Mouse (Mus musculus) cerebellum, adult 9-10 months (tissue): ENCODE data around the gene Rps19bp1.

Experiments
- DNase-seq: peaks from one replicate; pipeline ENCODE4 v3.0.0; 2022

Rps19bp1 gene

GRCm38 (mm10) chr15:80217476-80217875, 46.6 kb downstream of the Rps19bp1 start:
- no peak for DNase-seq

- DNase-seq, result no peak
Observed at GRCm38 (mm10) chr15:80216480-80216820, 47.7 kb downstream of the Rps19bp1 start.

- no peak for DNase-seq
Observed at GRCm38 (mm10) chr15:80215716-80216479, 48.2 kb downstream of the Rps19bp1 start.

- DNase-seq, result no peak
Observed at GRCm38 (mm10) chr15:80213688-80214087, 50.4 kb downstream of the Rps19bp1 start.
